Mouse (Mus musculus) T-helper 2 cell (primary cell): ENCODE measurements around the gene Mydgf.

Experiments used
- in situ Hi-C: fragments of 300-600 bp; cut with MboI, MseI; formaldehyde crosslinking; loops from one replicate; pipeline ENCODE4 v1.15.1; 2025; ENCODE audit warnings: high pct_unique_total_duplicates

Mydgf gene

GRCm38 (mm10) chr17:56194357-56194756 lies 10.6 kb upstream of the Mydgf start:
- in situ Hi-C loops, result no loop called here

DNA sequence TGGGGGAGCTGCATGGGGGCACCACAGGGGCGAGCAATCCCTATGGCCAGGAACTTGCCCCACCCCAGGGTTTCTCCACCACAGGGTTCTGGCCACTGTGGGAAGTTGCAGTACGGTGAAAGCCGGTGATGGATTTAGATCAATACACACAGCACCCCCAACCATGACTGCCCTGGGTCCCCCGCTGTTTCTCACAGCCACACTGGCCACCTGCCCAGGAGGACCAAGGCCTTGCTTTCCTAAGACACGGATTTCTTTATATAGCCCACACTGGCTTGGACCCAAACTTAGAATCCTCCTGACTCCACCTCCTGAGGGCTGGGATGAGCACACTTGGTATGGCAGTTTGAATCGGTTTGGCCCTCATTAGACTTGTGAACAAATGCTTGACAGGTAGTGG lies 7.5 kb upstream of the Mydgf start:
- in situ Hi-C loops, result no loop called here

- in situ Hi-C loops, result no loop called here
These were observed 1.8 kb upstream of the Mydgf start for GRCm38 (mm10) chr17:56185281-56186141.

- in situ Hi-C loops, result no loop called here
These were observed 604 bp downstream of the Mydgf start for GRCm38 (mm10) chr17:56182975-56183657.

DNA sequence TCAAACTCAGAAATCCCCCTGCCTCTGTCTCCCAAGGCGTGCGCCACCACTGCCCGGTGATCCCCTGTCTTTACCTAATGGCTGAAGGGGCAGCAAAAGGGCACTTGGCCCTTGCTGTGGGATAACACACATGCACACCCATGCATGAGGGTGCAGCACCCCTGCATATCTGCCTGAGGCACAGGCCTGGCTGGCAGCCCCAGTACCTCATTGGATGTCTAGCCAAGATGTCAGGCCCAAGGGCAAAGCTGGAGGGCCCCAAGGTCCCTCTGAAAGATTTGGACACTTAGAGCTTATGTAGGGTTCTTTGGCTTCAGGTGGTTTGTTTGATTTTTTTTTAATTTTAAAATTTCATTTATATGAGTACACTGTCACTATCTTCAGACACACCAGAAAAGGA lies 8.3 kb downstream of the Mydgf start:
- in situ Hi-C loops, result no loop called here

DNA sequence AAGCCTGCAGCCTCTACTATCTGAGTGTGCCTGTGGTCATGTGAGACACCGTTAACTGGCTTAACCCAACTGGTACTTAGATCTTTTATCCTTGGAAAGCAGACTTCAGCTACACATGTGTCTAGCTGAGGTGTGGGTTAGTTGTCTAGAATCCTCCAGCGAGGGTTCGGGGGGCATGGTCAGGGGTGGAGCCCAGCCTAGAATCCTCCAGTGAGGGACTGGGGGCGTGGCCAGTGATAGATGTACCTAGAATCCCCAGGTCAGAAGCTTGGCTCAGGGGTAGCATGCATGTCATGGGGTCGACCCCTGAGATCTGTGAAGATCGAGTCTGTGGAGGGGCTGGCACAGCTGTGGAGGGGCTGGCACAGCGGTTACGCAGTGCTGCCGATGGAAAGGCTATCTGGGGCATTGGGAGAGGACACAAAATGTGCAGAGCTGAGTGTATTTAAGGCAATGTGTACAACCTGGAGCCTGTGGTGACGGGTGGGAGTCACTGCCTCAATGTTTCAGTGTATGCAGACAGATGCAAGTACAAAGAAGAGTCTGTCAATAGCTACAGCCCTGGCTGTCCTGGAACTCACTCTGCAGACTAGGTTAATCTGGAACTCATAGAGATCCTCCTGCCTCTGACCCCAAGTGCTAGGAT lies 10.2 kb downstream of the Mydgf start:
- in situ Hi-C loops, result no loop called here

DNA sequence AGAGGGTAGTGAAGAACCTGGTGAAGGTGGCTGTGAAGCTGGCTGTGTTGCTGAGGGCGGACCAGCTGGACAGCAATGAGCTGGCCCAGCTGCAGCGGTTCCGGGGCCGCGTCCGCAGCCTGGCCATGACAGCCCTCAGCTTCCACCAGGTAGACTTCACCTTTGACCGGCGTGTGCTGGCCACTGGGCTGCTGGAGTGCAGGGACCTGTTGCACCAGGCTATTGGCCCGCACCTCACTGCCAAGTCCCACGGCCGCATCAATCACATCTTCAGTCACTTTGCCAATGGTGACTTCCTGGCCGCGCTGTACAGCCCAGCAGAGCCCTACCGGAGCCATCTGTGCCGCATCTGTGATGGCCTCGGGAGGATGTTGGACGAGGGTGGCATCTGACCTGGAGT lies 11.8 kb downstream of the Mydgf start:
- in situ Hi-C loops, result no loop called here

- in situ Hi-C loops, result no loop called here
These were observed 12.3 kb downstream of the Mydgf start for GRCm38 (mm10) chr17:56171456-56171855.

- in situ Hi-C loops, result no loop called here
These were observed 13.1 kb downstream of the Mydgf start for GRCm38 (mm10) chr17:56170636-56171035.

GRCm38 (mm10) chr17:56169830-56170229 lies 13.9 kb downstream of the Mydgf start:
- in situ Hi-C loops, result no loop called here

GRCm38 (mm10) chr17:56165671-56166070 lies 18.0 kb downstream of the Mydgf start:
- in situ Hi-C loops, result no loop called here

DNA sequence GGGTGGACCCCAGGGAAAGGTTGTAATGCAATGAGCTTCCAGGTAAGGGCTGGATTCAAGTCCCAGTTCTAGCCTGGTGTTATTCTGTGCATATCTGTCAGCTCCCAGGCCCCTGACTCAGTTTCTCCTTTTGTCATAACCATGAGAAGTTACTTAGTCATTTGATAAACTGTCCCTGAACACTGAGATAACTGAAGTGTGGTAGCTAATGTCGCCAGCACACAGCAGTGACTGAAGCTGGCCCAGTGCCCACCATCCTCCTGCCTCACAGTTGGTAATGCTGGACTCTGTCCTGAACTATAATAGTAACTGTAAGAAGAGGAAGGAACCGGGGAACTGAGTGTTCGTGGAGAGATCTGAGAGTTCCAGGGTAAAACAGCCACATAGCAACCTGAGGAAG lies 19.2 kb downstream of the Mydgf start:
- in situ Hi-C loops, result no loop called here

DNA sequence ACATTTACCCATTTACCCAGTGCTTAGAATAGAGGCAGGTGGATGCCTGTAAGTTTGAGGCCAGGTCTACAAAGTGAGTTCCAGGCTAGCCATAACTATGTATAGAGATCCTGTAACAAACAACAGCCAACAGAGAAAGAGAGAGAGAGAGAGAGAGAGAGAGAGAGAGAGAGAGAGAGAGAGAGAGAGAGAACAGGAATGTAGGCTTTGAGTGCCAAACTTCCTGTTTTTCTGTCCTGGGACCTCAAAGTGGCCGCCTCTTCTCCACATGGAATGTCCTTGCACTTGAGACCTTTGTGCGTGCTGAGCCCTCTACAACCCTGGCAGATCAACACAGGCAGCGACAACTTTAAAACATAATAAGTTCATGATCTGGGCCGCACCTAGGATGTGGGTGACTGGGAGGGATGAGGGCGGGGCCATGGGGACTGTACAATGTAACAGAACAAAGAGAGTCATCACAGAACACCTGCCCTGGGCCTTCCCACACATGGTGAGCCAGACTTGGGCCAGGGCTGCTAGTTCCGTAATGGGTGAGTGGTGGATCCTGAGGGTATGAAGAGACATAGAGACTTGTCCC lies 20.1 kb downstream of the Mydgf start:
- in situ Hi-C loops, result no loop called here

DNA sequence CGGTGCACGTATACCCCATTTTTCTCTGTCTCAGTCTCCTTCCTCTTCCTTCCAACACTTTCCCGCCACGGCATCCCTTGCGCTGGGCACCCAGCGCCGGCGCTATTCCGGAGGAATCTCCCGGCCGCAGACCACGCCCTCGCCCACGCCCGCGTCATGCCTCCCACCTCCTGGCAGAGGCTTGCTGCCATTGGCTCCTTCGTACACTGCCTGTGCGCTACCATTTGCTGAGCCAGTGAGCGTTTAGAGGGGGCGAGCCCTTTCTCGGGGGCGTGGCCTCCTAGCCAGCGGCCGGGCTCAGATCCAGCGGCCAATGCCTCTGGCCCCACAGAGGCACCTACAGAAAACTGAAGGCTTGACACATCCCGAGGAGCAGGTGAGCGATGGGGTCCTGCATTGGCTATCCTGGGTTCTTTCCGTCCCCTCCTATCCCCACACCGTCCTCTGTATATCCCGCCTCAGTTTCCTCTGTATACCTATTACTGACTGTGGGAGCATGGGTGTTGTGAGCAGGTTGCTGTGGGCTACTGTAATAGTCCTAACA lies 21.4 kb downstream of the Mydgf start, which contains the start of gene Tnfaip8l1:
TSS of gene Tnfaip8l1 (plus strand) at position 247 of the 544 bp plus-strand sequence.
- in situ Hi-C loops, result no loop called here

DNA sequence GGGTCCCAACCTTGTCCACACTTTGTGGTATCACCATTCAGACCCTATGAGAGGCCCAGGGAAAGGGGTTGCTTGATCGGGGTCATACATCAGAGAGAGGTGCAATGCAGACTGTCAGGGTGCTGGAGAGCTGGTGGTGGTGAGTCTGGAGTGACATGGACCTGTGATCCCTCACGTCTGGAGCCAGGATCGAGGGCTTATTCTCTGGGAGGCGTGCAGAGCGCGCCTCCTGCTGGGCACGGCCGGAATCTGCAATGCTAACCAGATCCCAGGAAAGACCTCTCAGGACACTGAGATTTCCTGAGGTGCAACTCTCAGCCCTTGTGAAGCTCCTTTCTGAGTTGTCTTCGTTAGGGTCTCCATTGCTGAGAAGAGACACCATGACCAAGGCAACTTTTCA lies 24.0 kb downstream of the Mydgf start:
- in situ Hi-C loops, result no loop called here

DNA sequence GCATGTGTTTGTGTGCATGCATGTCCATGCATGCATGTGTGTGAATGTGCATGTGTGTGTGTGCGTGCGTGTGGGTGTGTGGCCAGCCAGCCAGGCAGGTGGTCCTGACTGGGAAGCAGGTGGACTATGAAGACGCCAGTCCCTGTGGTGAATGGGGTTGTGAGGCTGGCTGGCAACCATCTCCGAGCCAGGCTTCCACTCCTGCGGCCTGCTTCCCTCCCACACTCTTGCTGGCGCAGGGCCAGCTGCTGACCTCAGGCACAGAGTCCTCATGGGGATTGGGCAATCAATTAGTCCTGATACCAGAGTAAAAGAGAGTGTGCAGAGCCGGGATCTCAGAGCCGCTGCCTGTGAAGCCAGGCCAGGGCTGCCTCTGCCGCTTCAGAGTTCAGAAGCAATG lies 30.1 kb downstream of the Mydgf start:
- in situ Hi-C loops, result no loop called here

DNA sequence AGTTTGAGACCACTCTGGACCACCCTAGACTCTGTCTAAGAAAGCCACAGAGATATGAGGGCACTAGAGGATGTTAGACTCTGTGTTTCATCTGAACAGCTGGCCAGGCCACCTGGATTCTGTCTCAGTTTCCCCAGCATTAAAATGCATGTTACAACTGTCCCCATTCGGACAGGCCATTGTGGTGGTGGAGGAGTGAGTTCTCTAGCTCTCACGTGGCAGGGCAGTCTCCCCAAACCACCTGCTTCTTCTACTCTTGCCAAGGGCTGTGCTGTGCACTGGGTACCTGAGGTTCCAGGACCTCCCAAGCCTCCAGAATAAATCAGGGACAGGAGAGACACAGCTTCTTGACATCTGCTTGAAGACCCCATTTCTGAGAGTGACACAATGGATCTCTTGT lies 33.8 kb downstream of the Mydgf start:
- in situ Hi-C loops, result no loop called here

DNA sequence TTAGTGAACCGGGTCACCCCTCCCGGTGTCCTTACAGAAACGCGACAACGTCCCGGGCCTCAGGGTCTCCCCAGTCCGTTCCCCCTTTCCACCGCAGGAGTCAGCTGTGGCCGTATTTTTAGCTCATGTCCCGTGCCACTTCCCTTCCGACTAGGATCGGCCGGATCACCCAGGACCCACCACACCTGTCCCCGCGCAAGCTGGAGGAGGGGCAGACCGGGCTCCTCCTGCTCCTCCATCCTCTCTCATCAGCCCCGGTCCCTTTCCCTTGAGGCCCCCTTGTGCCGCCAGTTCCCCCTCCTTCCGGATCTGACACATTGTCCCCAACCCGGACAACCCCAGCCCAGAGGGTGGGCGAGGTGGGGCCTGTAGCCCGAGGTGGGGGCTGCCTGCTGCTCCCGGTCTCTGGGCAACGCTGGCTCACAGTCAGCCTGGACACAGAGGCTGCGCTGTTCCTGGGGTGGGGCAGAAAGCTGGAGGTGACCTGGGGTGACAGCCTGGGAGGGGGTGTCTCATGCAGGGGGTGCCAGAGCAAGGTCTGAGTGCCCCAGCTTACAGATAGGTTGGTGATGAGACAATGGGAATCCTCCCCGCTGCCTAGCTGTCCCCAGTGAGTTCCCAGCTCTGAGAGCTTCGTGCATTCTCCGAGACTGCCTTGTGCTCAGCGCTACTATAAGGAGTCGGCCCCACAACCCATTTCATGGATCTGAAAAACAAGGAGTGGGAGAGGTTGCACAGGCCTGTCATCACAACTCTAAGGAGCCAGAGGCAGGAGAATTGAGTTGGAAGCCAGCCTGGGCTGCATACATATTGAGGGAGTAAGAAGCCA lies 34.7 kb downstream of the Mydgf start:
- in situ Hi-C loops, result no loop called here

- in situ Hi-C loops, result no loop called here
These were observed 35.4 kb downstream of the Mydgf start for GRCm38 (mm10) chr17:56148280-56148679.

GRCm38 (mm10) chr17:56147420-56147819 lies 36.3 kb downstream of the Mydgf start:
- in situ Hi-C loops, result no loop called here

DNA sequence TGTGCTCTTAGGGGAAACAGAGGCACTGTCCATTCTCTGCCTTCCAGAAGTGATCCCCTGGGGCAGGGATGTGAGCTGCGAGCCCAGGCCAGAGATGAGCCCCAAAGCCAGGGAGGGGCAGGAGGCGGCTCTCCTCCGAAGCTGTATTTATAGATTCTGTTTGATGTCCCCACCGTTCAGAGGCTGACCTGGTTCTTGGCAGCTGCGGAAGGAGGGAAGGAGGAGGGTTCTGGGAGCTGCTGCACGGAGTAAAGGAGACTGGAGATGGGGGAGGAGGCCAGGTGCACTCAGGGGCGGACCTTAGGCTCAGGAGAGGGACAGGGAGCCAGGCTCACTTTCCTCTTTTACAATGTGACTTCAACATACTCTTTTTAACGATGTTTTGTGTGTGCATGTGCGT lies 37.6 kb downstream of the Mydgf start:
- in situ Hi-C loops, result no loop called here
